Mouse (Mus musculus): ENCODE measurements around the gene Naxd.
"Not testable (repeated sequence)": the region's sequence is repeated elsewhere in the genome, so short reads cannot be mapped to it uniquely, and the experiment has no call there.

The Naxd gene

GRCm38 (mm10) chr8:11510971-11511370 is 13.7 kb downstream of the Naxd start:
- peak; percentile 38 for DNase-seq (ENCODE audit: low read depth, low spot score)

GRCm38 (mm10) chr8:11512711-11513110 is 15.4 kb downstream of the Naxd start:
- DNase-seq (ENCODE audit: low read depth, low spot score), result no peak

- DNase-seq (ENCODE audit: low read depth, low spot score), result no peak
Measured at GRCm38 (mm10) chr8:11513247-11513646, 15.9 kb downstream of the Naxd start.

GRCm38 (mm10) chr8:11516292-11516691 is 19.0 kb downstream of the Naxd start:
- no peak for DNase-seq (ENCODE audit: low read depth, low spot score)

- no peak for DNase-seq (ENCODE audit: low read depth, low spot score)
Measured at GRCm38 (mm10) chr8:11517366-11518055, 20.2 kb downstream of the Naxd start.

GRCm38 (mm10) chr8:11518056-11518396 is 20.7 kb downstream of the Naxd start:
- DNase-seq (ENCODE audit: low read depth, low spot score), result no peak

GRCm38 (mm10) chr8:11518676-11519075 is 21.4 kb downstream of the Naxd start:
- DNase-seq (ENCODE audit: low read depth, low spot score), result no peak

GRCm38 (mm10) chr8:11523331-11523730 is 26.0 kb downstream of the Naxd start:
- DNase-seq (ENCODE audit: low read depth, low spot score), result no peak

GRCm38 (mm10) chr8:11530155-11530770 is 33.0 kb downstream of the Naxd start:
- DNase-seq (ENCODE audit: low read depth, low spot score), result peak; percentile 44

GRCm38 (mm10) chr8:11530849-11531248 is 33.5 kb downstream of the Naxd start:
- no peak for DNase-seq (ENCODE audit: low read depth, low spot score)

- peak; percentile 32 for DNase-seq (ENCODE audit: low read depth, low spot score)
Measured at GRCm38 (mm10) chr8:11534494-11534893, 37.2 kb downstream of the Naxd start.

GRCm38 (mm10) chr8:11539049-11539448 is 41.7 kb downstream of the Naxd start:
- no peak for DNase-seq (ENCODE audit: low read depth, low spot score)

GRCm38 (mm10) chr8:11540182-11540581 is 42.9 kb downstream of the Naxd start:
- no peak for DNase-seq (ENCODE audit: low read depth, low spot score)

GRCm38 (mm10) chr8:11542031-11542430 is 44.7 kb downstream of the Naxd start:
- no peak for DNase-seq (ENCODE audit: low read depth, low spot score)

- no peak for DNase-seq (ENCODE audit: low read depth, low spot score)
Measured at GRCm38 (mm10) chr8:11542866-11543265, 45.6 kb downstream of the Naxd start.

GRCm38 (mm10) chr8:11544386-11544785 is 47.1 kb downstream of the Naxd start:
- DNase-seq (ENCODE audit: low read depth, low spot score), result peak; percentile 75

- no peak for DNase-seq (ENCODE audit: low read depth, low spot score)
Measured at GRCm38 (mm10) chr8:11547063-11547462, 49.8 kb downstream of the Naxd start.

GRCm38 (mm10) chr8:11549706-11550105 is 52.4 kb downstream of the Naxd start:
- DNase-seq (ENCODE audit: low read depth, low spot score), result peak; percentile 55

GRCm38 (mm10) chr8:11550281-11550948 is 53.1 kb downstream of the Naxd start, which contains the start of gene Cars2:
TSS of gene Cars2 (minus strand) at chr8:11550783.
- peak; percentile 96 for DNase-seq (ENCODE audit: low read depth, low spot score)

- not testable (repeated sequence) for DNase-seq (ENCODE audit: low read depth, low spot score)
Measured at GRCm38 (mm10) chr8:11551497-11551896, 54.2 kb downstream of the Naxd start.

GRCm38 (mm10) chr8:11552390-11552789 is 55.1 kb downstream of the Naxd start:
- DNase-seq (ENCODE audit: low read depth, low spot score), result no peak

GRCm38 (mm10) chr8:11554799-11555719 is 57.8 kb downstream of the Naxd start, which contains the start of gene Ing1:
TSS of gene Ing1 (plus strand) at chr8:11555571.
- DNase-seq (ENCODE audit: low read depth, low spot score), result peak; percentile 98

Measured in brain, adult 2 months (tissue).